In genomic region chr10:93662018-93662417, GRCm38 (mm10) we compare ENCODE assay signal across 16 mouse cellular contexts. TPM values are rescaled to one million over a fixed set of nuclear protein-coding genes. Genes with fewer than 3 reads are reported as not detected.
DNase-seq lines count a peak whose midpoint lies in the region; ATAC-seq lines count a peak whose summit lies in the region.
"Had no signal": no experiment of that assay in that cellular context is flagged by ENCODE, and none has a peak within 500 bp of the region (broad histone marks: within the 10 kb centered on the region; RNA-seq: fewer than 3 reads in every experiment).

No protein-coding gene starts in this region.

- H3K36me3 ChIP-seq in kidney, embryonic 14.5 days (ENCODE audit: control insufficient read depth, insufficient read depth, low read length) = no peaks in the 10 kb centered on the region
- H3K36me3 ChIP-seq in midbrain, embryonic 13.5 days = 0 out of 2 replicates have a peak, but pooled peaks cover 8% of the 10 kb centered on the region
- H3K36me3 ChIP-seq: limb, embryonic 12.5 days; liver, embryonic 13.5 days had no signal

- 77% methylated on average over 5 of the region's 5 CpGs for WGBS in kidney, embryonic 14.5 days
- 73% methylated on average over 5 of the region's 5 CpGs for WGBS in midbrain, embryonic 13.5 days

- H3K9me3 ChIP-seq in kidney, embryonic 14.5 days (ENCODE audit: control insufficient read depth, low read length) = no peaks in the 10 kb centered on the region
- H3K9me3 ChIP-seq in midbrain, embryonic 13.5 days = no peaks in the 10 kb centered on the region
- H3K9me3 ChIP-seq: forebrain, embryonic 12.5 days; limb, embryonic 12.5 days; liver, embryonic 13.5 days had no signal

- ATAC-seq in kidney, embryonic 14.5 days (ENCODE audit: low FRiP score, low TSS enrichment) = no peak
- peak; percentile 51 for ATAC-seq in megakaryocyte progenitor cell, adult 5-6 weeks (replicated peaks; ENCODE audit: poor library complexity)
- ATAC-seq in midbrain, embryonic 13.5 days = no peak
- ATAC-seq: activated CD4-positive, CD25-positive, alpha-beta regulatory T cell, adult 4 months; midbrain, embryonic 16.5 days had no signal

- H3K27me3 ChIP-seq in kidney, embryonic 14.5 days (ENCODE audit: control insufficient read depth, insufficient read depth, low read length) = no peaks in the 10 kb centered on the region
- H3K27me3 ChIP-seq in midbrain, embryonic 13.5 days = no peaks in the 10 kb centered on the region
- H3K27me3 ChIP-seq: forebrain, embryonic 12.5 days; limb, embryonic 12.5 days; liver, embryonic 13.5 days had no signal

- H3K4me2 ChIP-seq in kidney, embryonic 14.5 days (replicated peaks; ENCODE audit: low read depth, low read length) = no peak overlapping the region
- no peak overlapping the region for H3K4me2 ChIP-seq in midbrain, embryonic 13.5 days (replicated peaks)
- H3K4me2 ChIP-seq: forebrain, embryonic 12.5 days; limb, embryonic 12.5 days; liver, embryonic 13.5 days had no signal

- peak; percentile 87 for DNase-seq in heart, adult 11 months
- no peak for DNase-seq in heart, postnatal 14 days
- peak; percentile 55 for DNase-seq in kidney, adult 18-20 months
- peak; percentile 59 to 68 for DNase-seq in kidney, adult 8-10 months
- no peak for DNase-seq in left cerebral cortex, postnatal 10 days (ENCODE audit: extremely low spot score in 1 of 2, low spot score in 2 of 2)
- DNase-seq: cerebellum, adult 9-11 months; liver, embryonic 13.5 days; spleen, adult 18-20 months had no signal

- no peak overlapping the region for H3K4me3 ChIP-seq in kidney, embryonic 14.5 days (ENCODE audit: low read length)
- H3K4me3 ChIP-seq in midbrain, embryonic 13.5 days (replicated peaks) = no peak overlapping the region
- H3K4me3 ChIP-seq: forebrain, embryonic 12.5 days; hindbrain, embryonic 10.5 days; limb, embryonic 12.5 days; liver, embryonic 13.5 days had no signal

- no peak overlapping the region for H3K27ac ChIP-seq in kidney, embryonic 14.5 days (ENCODE audit: low read depth, low read length)
- H3K27ac ChIP-seq in midbrain, embryonic 13.5 days = no peak overlapping the region
- H3K27ac ChIP-seq: forebrain, embryonic 12.5 days; hindbrain, embryonic 10.5 days; limb, embryonic 12.5 days; liver, embryonic 13.5 days had no signal

- H3K4me1 ChIP-seq in kidney, embryonic 14.5 days (ENCODE audit: control insufficient read depth, insufficient read depth, low read length) = no peaks in the 10 kb centered on the region
- no peaks in the 10 kb centered on the region for H3K4me1 ChIP-seq in midbrain, embryonic 13.5 days (replicated peaks)
- H3K4me1 ChIP-seq: forebrain, embryonic 12.5 days; hindbrain, embryonic 10.5 days; limb, embryonic 12.5 days had no signal

- intact Hi-C loops in heart, postnatal 14 days (cut with DNase I) = no loop called here
- intact Hi-C loops in left cerebral cortex, postnatal 10 days (cut with DNase I) = no loop called here

- H3K9ac ChIP-seq in kidney, embryonic 14.5 days (ENCODE audit: low read depth, low read length) = no peak overlapping the region
- H3K9ac ChIP-seq in midbrain, embryonic 13.5 days (replicated peaks) = no peak overlapping the region
- H3K9ac ChIP-seq: forebrain, embryonic 12.5 days; limb, embryonic 12.5 days; liver, embryonic 13.5 days had no signal

RNA-seq across cellular contexts. Expression of gene Ntn4, which starts 21.5 kb away (rescaled TPM):
- total RNA-seq in heart, postnatal 14 days (2021) = 10 to 100 TPM; 18.0 to 18.4 TPM
- polyA plus RNA-seq in kidney, embryonic 14.5 days (2014; fragmentation: Nextera tagmentation; extraction: Ambion mirVana) = 0.59 and 1.3 TPM in 2 replicates
- 1.2 TPM in 2 replicates for total RNA-seq in megakaryocyte progenitor cell, adult 5-6 weeks (2015)
- total RNA-seq in megakaryocyte progenitor cell, adult 5-6 weeks (2017) = 0.74 and 1.1 TPM in 2 replicates
- 2.0 and 2.1 TPM in 2 replicates for polyA plus RNA-seq in midbrain, embryonic 13.5 days (2015; fragmentation: Nextera tagmentation; extraction: Ambion mirVana)
- 10 to 100 TPM; 11.1 to 11.3 TPM for total RNA-seq in left cerebral cortex, postnatal 10 days (2021)

Comparison
In these comparisons a context has a peak if more than half of its experiments do, and no peak if none do; other contexts are left out.
1. DNase-seq: peak in heart, adult 11 months (single experiment), kidney, adult 18-20 months (single experiment) and kidney, adult 8-10 months (2 of 2); none in heart, postnatal 14 days (0 of 2) and left cerebral cortex, postnatal 10 days (0 of 2).
2. RNA of gene Ntn4, which starts 21.5 kb away (total RNA-seq): 18.0 to 18.4 TPM in heart, postnatal 14 days and 11.1 to 11.3 TPM in left cerebral cortex, postnatal 10 days; 0.74 to 1.2 TPM in megakaryocyte progenitor cell, adult 5-6 weeks; every median in the first group is over 4 times any median in the second.